Mouse (Mus musculus) ES-Bruce4 (cell line): ENCODE results near the gene Rnf146.

ENCODE experiments used
- CTCF ChIP-seq: IDR thresholded peaks from one replicate; pipeline ENCODE4 v1.8.1; 2011; ENCODE audit warnings: low read depth, low read length
- EP300 ChIP-seq: IDR thresholded peaks from 2 replicates; pipeline ENCODE4 v1.6.1; 2011; ENCODE audit warnings: low read depth, low read length; ENCODE audit not compliant: insufficient read depth
- POLR2A ChIP-seq: IDR thresholded peaks from one replicate; pipeline ENCODE4 v1.8.1; 2011; ENCODE audit warnings: low read length; ENCODE audit not compliant: insufficient read depth

DNA sequence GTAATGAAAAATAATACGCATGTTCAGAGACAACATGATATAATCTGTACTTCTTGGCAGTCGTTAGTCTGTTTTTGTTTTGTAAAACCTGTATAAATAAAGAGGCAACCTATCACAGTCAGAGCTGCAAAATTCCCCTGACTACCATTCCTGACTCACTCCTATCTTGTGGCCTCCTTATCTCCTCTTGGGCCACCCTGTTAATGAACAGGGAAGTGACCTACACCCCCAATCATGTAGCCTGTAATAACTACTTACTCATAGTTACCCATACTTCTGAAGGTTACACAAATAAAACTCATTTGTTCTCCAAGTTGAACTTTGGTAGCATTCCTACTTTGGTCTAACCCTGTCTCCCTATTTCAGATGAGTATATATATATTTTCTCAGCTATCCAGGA lies 19.3 kb upstream of the Rnf146 start:
- TF ChIP-seq CTCF (no peak), POLR2A (no peak), EP300 (no peak)
